ENCODE assay signal across 13 mouse cellular contexts in the genomic region with DNA sequence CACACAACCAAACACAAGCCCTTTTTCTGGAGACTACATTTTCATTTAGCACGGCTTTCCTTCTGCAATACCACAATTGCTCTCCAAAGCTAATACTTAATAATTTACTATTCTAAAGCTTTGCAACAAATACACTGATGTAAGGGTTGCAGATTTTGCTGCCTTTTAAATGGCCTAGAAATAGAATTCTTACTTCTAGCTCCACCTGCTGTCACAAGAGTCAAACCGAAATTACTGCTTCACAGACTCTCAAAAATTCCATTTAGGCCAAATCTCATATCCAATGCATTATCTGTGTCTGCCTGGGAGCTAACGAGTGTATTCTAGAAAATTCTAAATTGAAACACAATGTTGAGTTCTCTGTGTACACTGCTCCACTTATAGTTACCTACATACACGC. TPM values are rescaled to one million over a fixed set of nuclear protein-coding genes. Genes with fewer than 3 reads are reported as not detected.
A peak's percentile ranks its signal among the peaks of the same experiment; 100 is the strongest.
DNase-seq lines count a peak whose midpoint lies in the region; ATAC-seq and TF ChIP-seq lines count a peak whose summit lies in the region.
"Had no signal": no experiment of that assay in that cellular context is flagged by ENCODE, and none has a peak within 500 bp of the region (broad histone marks: within the 10 kb centered on the region; RNA-seq: fewer than 3 reads in every experiment).

No protein-coding gene starts in this region.

- H3K27ac ChIP-seq in layer of hippocampus, adult 2 months: no peak overlapping the region
- H3K27ac ChIP-seq: embryonic facial prominence, embryonic 12.5 days; macrophage; neural tube, embryonic 13.5 days had no signal

- H3K4me3 ChIP-seq in layer of hippocampus, adult 2 months: no peak overlapping the region
- H3K4me3 ChIP-seq: embryonic facial prominence, embryonic 12.5 days; neural tube, embryonic 13.5 days had no signal

- peak; percentile 80 for TF ChIP-seq CTCF in layer of hippocampus, adult 2 months (conservative IDR thresholded peaks at IDR 0.05)

- DNase-seq in frontal cortex, postnatal 25 days (ENCODE audit: low spot score in 2 of 2): no peak
- DNase-seq in layer of hippocampus, adult 2 months (ENCODE audit: low spot score in 2 of 2): no peak
- DNase-seq in layer of hippocampus, postnatal 36 days: no peak
- DNase-seq in 3T3-L1 (ENCODE audit: low read depth, low spot score) (peak; percentile 25), NIH3T3 (ENCODE audit: low read depth) (peak; percentile 18)
- no peak for DNase-seq in urinary bladder, postnatal 4 days (ENCODE audit: low spot score in 2 of 2)
- no peak for DNase-seq in kidney, postnatal 25 days
- DNase-seq: cerebellum, adult 11 months; kidney, postnatal 14 days had no signal

- ATAC-seq in frontal cortex, adult (ENCODE audit: low TSS enrichment): peak; percentile 47; the same call in 1 of the 2 replicates

RNA-seq across cellular contexts. Expression of gene Efcab11, which starts 23.3 kb away (rescaled TPM):
- under 1 TPM; 0.34 to 0.84 TPM for total RNA-seq in layer of hippocampus, adult 2 months (2021)
- total RNA-seq in layer of hippocampus, postnatal 36 days (2021): under 1 TPM; 0.17 to 0.86 TPM

RNA-seq across cellular contexts. Expression of gene Tdp1, which starts 23.3 kb away (rescaled TPM):
- total RNA-seq in layer of hippocampus, adult 2 months (2021): 10 to 100 TPM; 24.2 to 30.9 TPM
- 10 to 100 TPM; 26.3 to 31.8 TPM for total RNA-seq in layer of hippocampus, postnatal 36 days (2021)

Comparison
In these comparisons a context has a peak if more than half of its experiments do, and no peak if none do; other contexts are left out.
1. DNase-seq: peak in 3T3-L1 (single experiment) and NIH3T3 (single experiment); none in frontal cortex, postnatal 25 days (0 of 2), layer of hippocampus, adult 2 months (0 of 2), layer of hippocampus, postnatal 36 days (0 of 2), urinary bladder, postnatal 4 days (0 of 2) and kidney, postnatal 25 days (0 of 2).